Mouse (Mus musculus) stomach, embryonic 15.5 days (tissue): ENCODE measurements around the gene H3f3a. TPM values are rescaled to one million over a fixed set of nuclear protein-coding genes. Genes with fewer than 3 reads are reported as not detected.

Source experiments
- ATAC-seq: fragments of 200-750 bp; cut with Nextera tagmentation; 2 replicates; pipeline ENCODE4 v1.8.0; 2017; ENCODE audit warnings: low read depth, moderate number of reproducible peaks, moderate TSS enrichment; ENCODE audit not compliant: insufficient read depth, low FRiP score
- H3K27ac ChIP-seq: fragments of 300-500 bp; sonication (generic); 2 replicates; pipeline ENCODE4 v1.5.1; 2015; ENCODE audit warnings: mild to moderate bottlenecking, inconsistent platforms
- H3K27me3 ChIP-seq: fragments of 300-500 bp; sonication (generic); replicated peaks from 2 replicates; pipeline ENCODE4 v1.6.1; 2015; ENCODE audit warnings: inconsistent platforms
- H3K36me3 ChIP-seq: fragments of 300-500 bp; sonication (generic); 2 replicates; pipeline ENCODE4 v1.6.1; 2015; ENCODE audit warnings: inconsistent platforms
- H3K4me1 ChIP-seq: fragments of 300-500 bp; sonication (generic); 2 replicates; pipeline ENCODE4 v1.6.1; 2015; ENCODE audit warnings: inconsistent platforms
- H3K4me2 ChIP-seq: fragments of 300-500 bp; sonication (generic); 2 replicates; pipeline ENCODE4 v1.6.1; 2015; ENCODE audit warnings: mild to moderate bottlenecking, inconsistent platforms
- H3K4me3 ChIP-seq: fragments of 300-500 bp; sonication (generic); replicated peaks from 2 replicates; pipeline ENCODE4 v1.5.1; 2015; ENCODE audit warnings: inconsistent platforms
- H3K9ac ChIP-seq: fragments of 300-500 bp; sonication (generic); 2 replicates; pipeline ENCODE4 v1.6.1; 2015; ENCODE audit warnings: inconsistent platforms
- H3K9me3 ChIP-seq: fragments of 300-500 bp; sonication (generic); 2 replicates; pipeline ENCODE4 v1.6.1; 2016; ENCODE audit warnings: inconsistent platforms
- WGBS: fragments of 180-500 bp; shearing (Covaris S2); methylation state at CpG from one replicate; pipeline ENCODE4 v1.1.7; 2015; 5-methylcytosine and 5-hydroxymethylcytosine counted together
- polyA plus RNA-seq: library from polyadenylated mRNA; unstranded; fragments of >200 nt; fragmentation: Nextera tagmentation; extraction: Ambion mirVana; gene quantifications from 2 replicates; pipeline ENCODE4 v1.2.1, GENCODE M21; 2015

H3f3a gene
- polyA plus RNA-seq, 1 experiment from 2014 or later: 1,924 TPM

- Histone ChIP-seq H3K4me1 (peaks cover 7% of the 10 kb centered on the region), H3K36me3 (peaks cover 18% of the 10 kb centered on the region), H3K27ac (no peak overlapping the region), H3K9ac (no peak overlapping the region), H3K4me3 (no peak overlapping the region), H3K27me3 (no peaks in the 10 kb centered on the region), H3K4me2 (no peak overlapping the region), H3K9me3 (no peaks in the 10 kb centered on the region)
- no peak for ATAC-seq
- WGBS: 92% methylated on average over 5 of the region's 5 CpGs
Measured at GRCm38 (mm10) chr1:180798660-180799059, 15.1 kb downstream of the H3f3a start.

- Histone ChIP-seq H3K4me1 (peaks cover 10% of the 10 kb centered on the region), H3K9ac (no peak overlapping the region), H3K9me3 (no peaks in the 10 kb centered on the region), H3K27me3 (no peaks in the 10 kb centered on the region), H3K4me3 (peak overlapping the region; percentile 41), H3K4me2 (peak overlapping the region; percentile 87), H3K27ac (peak overlapping the region; percentile 26; the same call in 1 of the 2 replicates), H3K36me3 (no peaks in the 10 kb centered on the region)
- 2% methylated on average over 21 of the region's 21 CpGs for WGBS
- peak; percentile 81 for ATAC-seq
Measured at GRCm38 (mm10) chr1:180794170-180794569, 19.6 kb downstream of the H3f3a start.

GRCm38 (mm10) chr1:180793445-180794117 lies 20.2 kb downstream of the H3f3a start:
- peaks cover 10% of the 10 kb centered on the region for H3K4me1 ChIP-seq
- ATAC-seq: peak; percentile 65; the same call in 1 of the 2 replicates
- H3K9me3 ChIP-seq: no peaks in the 10 kb centered on the region
- peak overlapping the region; percentile 87 for H3K4me2 ChIP-seq
- peak overlapping the region; percentile 26; the same call in 1 of the 2 replicates for H3K27ac ChIP-seq
- no peaks in the 10 kb centered on the region for H3K27me3 ChIP-seq
- H3K9ac ChIP-seq: no peak overlapping the region
- WGBS: 10% methylated on average over 18 of the region's 18 CpGs
- no peaks in the 10 kb centered on the region for H3K36me3 ChIP-seq
- peak overlapping the region; percentile 41 for H3K4me3 ChIP-seq

- Histone ChIP-seq H3K4me2 (no peak overlapping the region), H3K4me1 (peaks cover 10% of the 10 kb centered on the region), H3K9ac (no peak overlapping the region), H3K27me3 (no peaks in the 10 kb centered on the region), H3K9me3 (no peaks in the 10 kb centered on the region), H3K36me3 (no peaks in the 10 kb centered on the region), H3K4me3 (no peak overlapping the region), H3K27ac (no peak overlapping the region)
- no peak for ATAC-seq
- WGBS: 84% methylated on average over 4 of the region's 4 CpGs
Measured at GRCm38 (mm10) chr1:180792814-180793213, 20.9 kb downstream of the H3f3a start.

DNA sequence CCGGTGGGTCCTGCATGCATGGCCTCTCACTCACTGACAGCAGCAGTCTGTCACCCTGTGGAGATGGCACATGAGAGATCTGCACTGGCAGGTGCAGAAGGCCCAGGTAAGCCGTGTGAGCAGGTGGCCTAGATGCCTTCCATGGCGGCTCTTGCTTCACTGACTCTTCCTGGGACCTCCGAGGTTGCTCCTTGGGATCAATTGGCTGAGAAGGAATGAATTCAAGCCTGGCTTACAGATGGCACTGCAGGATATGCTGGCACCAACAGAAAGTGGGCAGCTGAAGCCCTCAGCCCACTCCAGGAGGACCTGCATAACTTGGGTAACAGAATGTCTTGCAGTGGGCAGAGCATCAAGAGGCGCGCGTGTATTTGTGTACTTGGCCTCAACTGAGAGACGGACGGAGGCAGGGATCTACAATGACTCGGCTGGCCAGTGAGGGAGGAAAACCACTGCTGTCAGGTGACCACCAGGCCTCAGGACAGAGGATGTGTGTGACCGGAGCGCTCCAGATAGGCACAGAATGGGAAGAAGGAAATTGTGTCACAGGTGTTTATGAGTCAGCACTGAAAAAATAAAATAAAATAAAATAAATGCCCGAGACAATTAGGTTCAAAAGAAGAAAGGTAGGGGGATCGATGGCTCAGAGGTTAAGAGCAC lies 21.8 kb downstream of the H3f3a start:
- Histone ChIP-seq H3K4me1 (peaks cover 10% of the 10 kb centered on the region), H3K9me3 (no peaks in the 10 kb centered on the region), H3K4me3 (no peak overlapping the region), H3K9ac (no peak overlapping the region), H3K27ac (no peak overlapping the region), H3K36me3 (no peaks in the 10 kb centered on the region), H3K27me3 (no peaks in the 10 kb centered on the region), H3K4me2 (no peak overlapping the region)
- no peak for ATAC-seq
- whole genome bisulfite sequencing: 81% methylated on average over 14 of the region's 14 CpGs

DNA sequence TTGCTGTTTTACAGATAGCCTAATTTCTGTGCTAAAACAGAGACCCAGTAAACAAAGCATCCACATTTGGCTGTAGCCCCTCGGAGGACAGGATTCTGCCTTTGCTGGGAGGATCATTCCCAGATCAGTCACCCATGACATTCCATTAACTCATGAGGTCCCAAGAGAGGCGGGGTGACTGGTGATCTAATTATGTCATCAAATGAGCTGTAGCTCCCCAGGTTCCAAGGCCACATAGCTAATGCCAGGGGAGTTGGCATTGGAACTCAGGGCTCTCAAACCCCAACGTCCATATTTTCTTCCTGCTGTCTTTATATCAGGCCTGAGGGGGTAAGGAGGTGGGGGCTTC lies 30.2 kb downstream of the H3f3a start:
- Histone ChIP-seq H3K4me2 (no peak overlapping the region), H3K4me1 (0 out of 2 replicates have a peak, but pooled peaks cover 2% of the 10 kb centered on the region), H3K9ac (no peak overlapping the region), H3K27me3 (no peaks in the 10 kb centered on the region), H3K4me3 (no peak overlapping the region), H3K9me3 (no peaks in the 10 kb centered on the region), H3K27ac (0 out of 2 replicates have a peak overlapping the region, but pooled peaks have one; percentile 31), H3K36me3 (no peaks in the 10 kb centered on the region)
- 41% methylated on average over 3 of the region's 3 CpGs for WGBS
- ATAC-seq: no peak

DNA sequence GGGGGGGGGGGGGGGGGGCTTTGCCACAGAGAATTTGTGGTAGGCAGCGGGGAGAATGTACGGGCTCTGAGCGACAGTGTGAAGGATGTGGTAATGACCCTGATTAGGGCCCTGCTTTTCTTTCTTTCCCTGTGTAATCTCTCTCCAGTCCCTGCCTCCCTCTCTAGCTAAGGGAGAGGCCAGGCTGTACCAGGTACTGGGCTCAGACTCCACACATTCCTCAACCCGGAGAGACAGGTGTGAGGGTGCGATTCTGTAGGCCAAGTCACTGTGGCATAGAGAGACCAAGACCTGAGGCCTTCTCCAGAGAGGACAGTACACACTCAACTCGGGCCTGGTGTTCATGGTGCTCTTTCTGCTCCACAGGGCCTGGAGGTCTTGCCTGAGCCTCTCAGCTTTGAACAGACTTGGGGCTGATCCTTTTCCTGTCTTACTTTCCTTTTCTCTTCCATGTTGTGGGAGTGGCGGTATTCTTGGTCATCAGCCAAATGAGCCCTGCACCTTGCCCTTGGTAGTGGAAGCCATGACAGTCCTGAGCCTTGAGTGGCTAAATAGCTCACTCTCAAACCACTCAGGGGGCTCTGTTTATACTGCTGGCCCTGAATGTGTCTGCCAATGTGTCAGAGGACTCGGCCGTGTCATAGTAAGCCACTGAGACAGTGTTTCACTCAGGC lies 30.7 kb downstream of the H3f3a start:
- no peak overlapping the region for H3K4me3 ChIP-seq
- no peaks in the 10 kb centered on the region for H3K9me3 ChIP-seq
- no peak overlapping the region for H3K4me2 ChIP-seq
- H3K4me1 ChIP-seq: 0 out of 2 replicates have a peak, but pooled peaks cover 2% of the 10 kb centered on the region
- no peaks in the 10 kb centered on the region for H3K27me3 ChIP-seq
- ATAC-seq: no peak
- 0 out of 2 replicates have a peak overlapping the region, but pooled peaks have one; percentile 31 for H3K27ac ChIP-seq
- H3K9ac ChIP-seq: no peak overlapping the region
- H3K36me3 ChIP-seq: no peaks in the 10 kb centered on the region
- WGBS: 49% methylated on average over 9 of the region's 9 CpGs

- ATAC-seq: no peak
- no peak overlapping the region for H3K9ac ChIP-seq
- H3K27ac ChIP-seq: no peak overlapping the region
Measured at GRCm38 (mm10) chr1:180781250-180781649, 32.5 kb downstream of the H3f3a start.

GRCm38 (mm10) chr1:180780291-180780690 lies 33.5 kb downstream of the H3f3a start:
- Histone ChIP-seq H3K36me3 (no peaks in the 10 kb centered on the region), H3K4me1 (peaks cover 16% of the 10 kb centered on the region), H3K27me3 (no peaks in the 10 kb centered on the region), H3K4me3 (no peak overlapping the region), H3K9ac (no peak overlapping the region), H3K27ac (no peak overlapping the region), H3K4me2 (no peak overlapping the region), H3K9me3 (no peaks in the 10 kb centered on the region)
- no peak for ATAC-seq
- WGBS: 86% methylated on average over 8 of the region's 8 CpGs

More at GRCm38 (mm10) chr1:180781250-180781649, 32.5 kb downstream of the H3f3a start:
- H3K4me1 ChIP-seq: peaks cover 7% of the 10 kb centered on the region; the same call in 1 of the 2 replicates
- H3K4me2 ChIP-seq: no peak overlapping the region
- WGBS: 71% methylated on average over 5 of the region's 5 CpGs
- H3K9me3 ChIP-seq: no peaks in the 10 kb centered on the region
- no peak overlapping the region for H3K4me3 ChIP-seq
- H3K27me3 ChIP-seq: no peaks in the 10 kb centered on the region
- no peaks in the 10 kb centered on the region for H3K36me3 ChIP-seq

DNA sequence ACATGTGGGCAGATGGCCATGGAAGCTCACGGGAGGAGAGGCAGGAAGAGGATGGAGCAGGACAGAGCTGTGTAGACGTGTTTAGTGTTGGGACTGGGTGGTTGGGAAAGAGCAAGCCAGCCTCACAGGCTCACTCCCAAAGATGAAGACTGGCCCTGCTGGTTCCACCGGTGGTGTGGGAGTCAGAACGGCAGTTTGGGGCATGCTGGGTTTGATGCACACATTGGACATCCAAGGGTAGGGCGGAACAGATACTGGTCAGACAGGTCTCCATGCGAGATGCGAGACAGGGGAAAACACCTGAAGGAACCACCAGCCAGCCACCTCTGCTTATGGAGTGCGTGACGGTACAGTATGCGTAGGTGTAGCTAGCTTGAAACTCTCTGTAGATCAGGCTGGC lies 34.8 kb downstream of the H3f3a start:
- no peaks in the 10 kb centered on the region for H3K36me3 ChIP-seq
- no peaks in the 10 kb centered on the region for H3K9me3 ChIP-seq
- H3K27me3 ChIP-seq: no peaks in the 10 kb centered on the region
- peak overlapping the region; percentile 98; the same call in 1 of the 2 replicates for H3K27ac ChIP-seq
- ATAC-seq: no peak
- WGBS: 72% methylated on average over 10 of the region's 10 CpGs
- H3K4me2 ChIP-seq: peak overlapping the region; percentile 89
- no peak overlapping the region for H3K9ac ChIP-seq
- no peak overlapping the region for H3K4me3 ChIP-seq
- H3K4me1 ChIP-seq: peaks cover 18% of the 10 kb centered on the region

DNA sequence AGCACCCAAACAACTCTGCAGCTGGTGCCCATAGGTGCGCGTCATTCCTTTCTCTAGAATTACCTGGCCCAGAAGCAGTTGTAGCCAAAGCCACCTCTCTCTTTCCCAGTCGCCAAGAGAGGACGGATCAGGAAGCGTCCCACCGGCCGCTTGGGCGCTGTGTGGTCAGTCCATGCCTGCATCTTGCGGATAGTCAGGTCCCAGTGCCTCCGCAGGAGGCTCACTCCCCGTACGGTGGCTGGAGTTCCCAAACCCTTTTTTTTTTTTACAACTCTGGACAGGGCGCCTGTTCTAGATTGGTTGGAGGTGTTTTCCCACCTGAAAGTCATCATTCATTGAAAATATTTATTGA lies 35.4 kb downstream of the H3f3a start:
- H3K9me3 ChIP-seq: no peaks in the 10 kb centered on the region
- no peaks in the 10 kb centered on the region for H3K36me3 ChIP-seq
- peak; percentile 27 for ATAC-seq
- no peaks in the 10 kb centered on the region for H3K27me3 ChIP-seq
- WGBS: 1% methylated on average over 13 of the region's 13 CpGs
- H3K4me1 ChIP-seq: peaks cover 18% of the 10 kb centered on the region
- peak overlapping the region; percentile 89 for H3K4me2 ChIP-seq
- peak overlapping the region; percentile 62 for H3K4me3 ChIP-seq
- H3K27ac ChIP-seq: peak overlapping the region; percentile 98
- peak overlapping the region; percentile 78; the same call in 1 of the 2 replicates for H3K9ac ChIP-seq
